8 mouse cellular contexts compared by ENCODE assay signal in the genomic region with DNA sequence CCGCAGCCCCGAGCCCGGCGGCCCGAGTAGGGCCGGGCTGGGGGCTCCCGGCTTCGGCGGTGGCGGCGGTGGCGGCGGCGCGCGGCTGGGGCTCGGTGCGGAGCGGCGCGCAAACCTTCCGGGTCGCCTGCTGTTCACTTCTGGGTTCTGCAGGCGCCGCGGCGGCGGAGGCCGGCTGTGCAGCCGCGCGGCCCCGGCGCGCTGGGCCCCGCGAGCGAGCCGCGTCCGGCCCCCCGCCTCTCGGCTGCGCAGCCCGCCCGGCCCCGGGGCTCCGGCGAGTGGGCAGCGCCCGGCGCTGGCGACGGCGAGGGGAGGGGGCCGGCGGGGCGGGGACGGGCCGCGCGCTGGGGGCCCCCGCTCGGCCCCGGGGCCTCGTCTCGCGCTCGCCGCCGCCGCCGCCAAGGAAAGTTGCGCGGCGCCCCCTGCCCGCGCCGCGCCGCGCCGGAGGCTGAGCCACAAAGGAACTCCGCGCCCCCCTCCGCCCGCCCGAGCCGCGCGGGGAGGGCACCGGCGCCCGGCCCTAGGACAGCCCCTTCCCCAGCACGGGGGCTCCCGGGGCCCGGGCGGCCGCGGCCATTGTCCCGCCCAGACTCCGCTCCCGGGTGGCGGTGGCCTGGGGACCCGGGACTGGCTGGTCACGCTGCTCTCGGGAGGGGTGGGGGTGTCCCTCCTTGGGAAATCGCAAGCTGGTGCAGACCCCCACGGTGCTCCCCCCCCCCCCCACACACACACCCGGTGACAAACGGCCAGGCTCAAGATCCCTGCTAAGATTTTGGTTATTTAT. TPM values are rescaled to one million over a fixed set of nuclear protein-coding genes. Genes with fewer than 3 reads are reported as not detected.
A peak's percentile ranks its signal among the peaks of the same experiment; 100 is the strongest.
DNase-seq lines count a peak whose midpoint lies in the region; ATAC-seq and TF ChIP-seq lines count a peak whose summit lies in the region.

Zfp362 (minus strand) TSS at position 3 of the 784 bp plus-strand sequence.

- TF ChIP-seq CTCF in CH12.LX (conservative IDR thresholded peaks at IDR 0.05 in 1 of 2, IDR thresholded peaks at IDR 0.05 in 1 of 2; ENCODE audit: low read depth in 2 of 2, low read length in 2 of 2) = 0 out of 4 replicates have a peak, but pooled peaks of 1 of the 2 experiments have one; percentile 10

- TF ChIP-seq POLR2A in CH12.LX (IDR thresholded peaks at IDR 0.05; ENCODE audit: low read depth, low read length) = no peak

- in situ Hi-C loops in CH12.LX (cut with MboI; ENCODE audit: low pct_ligation_motif_present, low pct_unique_long_range_greater_than_20kb, low sequenced_read_pairs) = no loop called here

- dilution Hi-C loops in CH12.LX (cut with MboI; ENCODE audit: extremely low pct_ligation_motif_present, extremely low pct_unique_long_range_greater_than_20kb, low sequenced_read_pairs) = no loop called here

- H3K9me3 ChIP-seq in CH12.LX (replicated peaks; ENCODE audit: low read length) = peaks cover 17% of the 10 kb centered on the region
- H3K9me3 ChIP-seq in embryonic facial prominence, embryonic 10.5 days = no peaks in the 10 kb centered on the region
- H3K9me3 ChIP-seq in heart, embryonic 14.5 days (ENCODE audit: control insufficient read depth, low read length) = no peaks in the 10 kb centered on the region

- H3K36me3 ChIP-seq in CH12.LX (replicated peaks in 1 of 2; ENCODE audit: control insufficient read depth in 1 of 2, insufficient read depth in 1 of 2, low read length in 1 of 2) = no peaks in the 10 kb centered on the region
- peaks cover 16% of the 10 kb centered on the region for H3K36me3 ChIP-seq in embryonic facial prominence, embryonic 10.5 days (replicated peaks)
- no peaks in the 10 kb centered on the region for H3K36me3 ChIP-seq in heart, embryonic 14.5 days (ENCODE audit: control insufficient read depth, insufficient read depth, low read length)

- H3K79me2 ChIP-seq in CH12.LX (replicated peaks; ENCODE audit: control insufficient read depth, extremely low read depth, insufficient read depth, poor library complexity, severe bottlenecking) = peaks cover 43% of the 10 kb centered on the region

- H3K4me3 ChIP-seq in CH12.LX (replicated peaks in 1 of 3; ENCODE audit: low read depth in 2 of 3, low read length in 2 of 3, poor library complexity in 1 of 3) = peak within 1 kb of the TSS; percentile 76 to 88 (median 77)
- H3K4me3 ChIP-seq in embryonic facial prominence, embryonic 10.5 days = peak within 1 kb of the TSS; percentile 91
- H3K4me3 ChIP-seq in heart, embryonic 14.5 days (ENCODE audit: control insufficient read depth in 1 of 2, insufficient read depth in 1 of 2, low read depth in 1 of 2, low read length in 2 of 2) = peak within 1 kb of the TSS; percentile 81 to 95

- no peak for TF ChIP-seq RAD21 in CH12.LX (IDR thresholded peaks at IDR 0.05; ENCODE audit: low read depth, low read length)

- peaks cover 16 to 43% of the 10 kb centered on the region in 2 experiments for H3K4me1 ChIP-seq in CH12.LX (ENCODE audit: control insufficient read depth in 1 of 2, insufficient read depth in 2 of 2)
- H3K4me1 ChIP-seq in embryonic facial prominence, embryonic 10.5 days = peaks cover 55% of the 10 kb centered on the region
- H3K4me1 ChIP-seq in heart, embryonic 14.5 days (ENCODE audit: control insufficient read depth in 2 of 2, insufficient read depth in 2 of 2, low read length in 2 of 2) = peaks cover 24 to 41% of the 10 kb centered on the region in 2 experiments

- H3K27me3 ChIP-seq in CH12.LX (replicated peaks) = no peaks in the 10 kb centered on the region
- no peaks in the 10 kb centered on the region for H3K27me3 ChIP-seq in embryonic facial prominence, embryonic 10.5 days (replicated peaks; ENCODE audit: low read depth, poor library complexity, severe bottlenecking)
- no peaks in the 10 kb centered on the region for H3K27me3 ChIP-seq in heart, embryonic 14.5 days (ENCODE audit: control insufficient read depth, insufficient read depth, low read length)

- H3K27ac ChIP-seq in CH12.LX (ENCODE audit: insufficient read depth, low read depth) = no peak within 1 kb of the TSS
- H3K27ac ChIP-seq in embryonic facial prominence, embryonic 10.5 days (replicated peaks) = peak within 1 kb of the TSS; percentile 99
- peak within 1 kb of the TSS; percentile 83 to 96 for H3K27ac ChIP-seq in heart, embryonic 14.5 days (replicated peaks in 1 of 2; ENCODE audit: control insufficient read depth in 1 of 2, insufficient read depth in 1 of 2, low read depth in 2 of 2, low read length in 2 of 2)

- 4% methylated on average over 107 of the region's 111 CpGs for WGBS in embryonic facial prominence, embryonic 10.5 days
- under 1% methylated on average over 37 of the region's 111 CpGs for WGBS in heart, embryonic 14.5 days

- no peak for TF ChIP-seq EP300 in CH12.LX (IDR thresholded peaks at IDR 0.05; ENCODE audit: low read length)

- ATAC-seq in activated CD4-positive, CD25-positive, alpha-beta regulatory T cell, adult 4 months = peak; percentile 61
- ATAC-seq in heart, embryonic 14.5 days (ENCODE audit: insufficient number of reproducible peaks, insufficient read depth, low FRiP score, low read depth) = peak; percentile 50

- peak within 1 kb of the TSS; percentile 100 for H3K9ac ChIP-seq in CH12.LX (ENCODE audit: insufficient read depth, low read depth)
- H3K9ac ChIP-seq in heart, embryonic 14.5 days (ENCODE audit: low read length) = peak within 1 kb of the TSS; percentile 98

- H3K4me2 ChIP-seq in CH12.LX (ENCODE audit: insufficient read depth, low read depth, poor library complexity, severe bottlenecking) = peak within 1 kb of the TSS; percentile 98
- H3K4me2 ChIP-seq in heart, embryonic 14.5 days (ENCODE audit: low read length) = peak within 1 kb of the TSS; percentile 97

- DNase-seq in CH12.LX (ENCODE audit: extremely low read depth) = no peak
- DNase-seq in embryonic facial prominence, embryonic 10.5 days (ENCODE audit: low spot score) = peak; percentile 78
- peak; percentile 44 to 68 for DNase-seq in layer of hippocampus, postnatal 10 days (ENCODE audit: low spot score in 2 of 2)
- peak; percentile 55 for DNase-seq in lung, postnatal 36 days
- DNase-seq in right cerebral cortex, postnatal 4 days = peak; percentile 56
- DNase-seq in frontal cortex, postnatal 36 days (ENCODE audit: low spot score in 2 of 2) = no peak

TF ChIP-seq in CH12.LX, 34 proteins besides CTCF, POLR2A, EP300 and RAD21:
- no peak; the same call in 1 of the 2 replicates for TF ChIP-seq TCF12 (IDR thresholded peaks at IDR 0.05; ENCODE audit: low read depth, low read length)
- no peak for TF ChIP-seq BHLHE40 (IDR thresholded peaks at IDR 0.05; ENCODE audit: low read depth, low read length)
- TF ChIP-seq MXI1 (IDR thresholded peaks at IDR 0.05; ENCODE audit: low read depth, low read length) = 0 out of 2 replicates have a peak, but pooled peaks have one; percentile 17

RNA-seq across cellular contexts. Expression of gene Zfp362, which starts in this region (rescaled TPM):
- total RNA-seq in CH12.LX (2012; rRNA removed) (16.1 and 17.8 TPM in 2 replicates), CH12.LX (2014; rRNA removed) (9.7 and 9.9 TPM in 2 replicates)
- 49.2 and 70.1 TPM in 2 replicates for polyA plus RNA-seq in CH12.LX (2012; ENCODE audit: insufficient read length, low read depth)
- polyA plus RNA-seq in activated CD4-positive, CD25-positive, alpha-beta regulatory T cell, adult 4 months (2017; shearing (Covaris generic)) = 10 to 100 TPM in 1 of 2 experiments, 1 to 10 TPM in 1; 6.9 to 13.2 TPM
- polyA plus RNA-seq in embryonic facial prominence, embryonic 10.5 days (2016; fragmentation: Nextera tagmentation; extraction: Ambion mirVana) = 38.7 and 39.0 TPM in 2 replicates
- 14.8 and 17.6 TPM in 2 replicates for polyA plus RNA-seq in heart, embryonic 14.5 days (2014; fragmentation: Nextera tagmentation; extraction: Ambion mirVana)
- 10 to 100 TPM; 37.8 to 38.5 TPM for total RNA-seq in layer of hippocampus, postnatal 10 days (2021)

Comparison
In these comparisons a context has a peak if more than half of its experiments do, and no peak if none do; other contexts are left out.
1. DNase-seq: peak in embryonic facial prominence, embryonic 10.5 days (single experiment), layer of hippocampus, postnatal 10 days (2 of 2), lung, postnatal 36 days (single experiment) and right cerebral cortex, postnatal 4 days (single experiment); none in CH12.LX (single experiment) and frontal cortex, postnatal 36 days (0 of 2).
2. Peak in every context shown above with its lines, with median percentiles within 50 percentile points of each other: H3K4me3 ChIP-seq.